Mouse (Mus musculus) kidney, adult 2 months (tissue): ENCODE measurements around the gene Nprl2. TPM values are rescaled to one million over a fixed set of nuclear protein-coding genes. Genes with fewer than 3 reads are reported as not detected.

ENCODE experiments used
- DNase-seq: peaks from one replicate; pipeline ENCODE4 v3.0.0; 2021
- H3K27ac ChIP-seq: fragments of 200-500 bp; 2 replicates; pipeline ENCODE4 v1.5.1; 2012; ENCODE audit warnings: low read depth, low read length, control low read depth, inconsistent platforms; ENCODE audit not compliant: insufficient read depth
- H3K27me3 ChIP-seq: fragments of 200-500 bp; replicated peaks from 2 replicates; pipeline ENCODE4 v1.6.1; 2012; ENCODE audit warnings: mild to moderate bottlenecking, moderate library complexity, low read length, inconsistent platforms; ENCODE audit not compliant: control insufficient read depth, insufficient read depth
- H3K36me3 ChIP-seq: fragments of 200-500 bp; 2 replicates; pipeline ENCODE4 v1.6.1; 2012; ENCODE audit warnings: mild to moderate bottlenecking, moderate library complexity, low read length, inconsistent platforms; ENCODE audit not compliant: control insufficient read depth, insufficient read depth
- H3K4me1 ChIP-seq: fragments of 200-500 bp; 2 replicates; pipeline ENCODE4 v1.6.1; 2011; ENCODE audit warnings: low read length; ENCODE audit not compliant: control insufficient read depth, insufficient read depth
- H3K4me3 ChIP-seq: fragments of 200-500 bp; 2 replicates; pipeline ENCODE4 v1.5.1; 2011; ENCODE audit warnings: mild to moderate bottlenecking, low read depth, low read length, control low read depth; ENCODE audit not compliant: insufficient read depth
- CTCF ChIP-seq: fragments of 200-500 bp; conservative IDR thresholded peaks from 2 replicates; pipeline ENCODE4 v1.5.1; 2011; ENCODE audit warnings: low read depth, mild to moderate bottlenecking, control low read depth, low read length, moderate library complexity, mixed read lengths; ENCODE audit not compliant: insufficient read depth, insufficient read length
- POLR2A ChIP-seq: fragments of 200-500 bp; IDR thresholded peaks from one replicate; pipeline ENCODE4 v1.6.1; 2011; ENCODE audit warnings: low read depth, low read length, control low read depth
- WGBS: fragments of 180-500 bp; shearing (Covaris S2); methylation state at CpG from one replicate; pipeline ENCODE4 v1.1.7; 2018; 5-methylcytosine and 5-hydroxymethylcytosine counted together
- polyA plus RNA-seq: library from polyadenylated mRNA; depleted of rRNA; stranded (reverse); fragments of >200 nt; gene quantifications from 2 replicates; pipeline ENCODE4 v1.2.3, GENCODE M21; 2012; rRNA removed

Gene Nprl2
- polyA plus RNA-seq, 1 experiment, result 61.5 TPM

GRCm38 (mm10) chr9:107590773-107591060 lies 48.7 kb downstream of the Nprl2 start:
- H3K27ac ChIP-seq, result peak overlapping the region; percentile 63
- no peaks in the 10 kb centered on the region for H3K36me3 ChIP-seq
- 53% methylated on average over 6 of the region's 6 CpGs for WGBS
- peak overlapping the region; percentile 9; the same call in 1 of the 2 replicates for H3K4me3 ChIP-seq
- TF ChIP-seq CTCF (no peak), POLR2A (no peak)
- peak; percentile 90 for DNase-seq
- H3K27me3 ChIP-seq, result no peaks in the 10 kb centered on the region
- H3K4me1 ChIP-seq, result peaks cover 30% of the 10 kb centered on the region

- H3K27me3 ChIP-seq, result no peaks in the 10 kb centered on the region
- TF ChIP-seq POLR2A (no peak), CTCF (no peak)
- peak overlapping the region; percentile 65 for H3K27ac ChIP-seq
- peak; percentile 93 for DNase-seq
- no peaks in the 10 kb centered on the region for H3K36me3 ChIP-seq
- 76% methylated on average over 11 of the region's 11 CpGs for WGBS
- peaks cover 40% of the 10 kb centered on the region for H3K4me1 ChIP-seq
- no peak overlapping the region for H3K4me3 ChIP-seq
These were observed 51.3 kb downstream of the Nprl2 start for GRCm38 (mm10) chr9:107593101-107593976.

GRCm38 (mm10) chr9:107594281-107595062 lies 52.4 kb downstream of the Nprl2 start:
- H3K4me3 ChIP-seq, result no peak overlapping the region
- 56% methylated on average over 8 of the region's 8 CpGs for WGBS
- peak; percentile 63 for DNase-seq
- peak overlapping the region; percentile 14; the same call in 1 of the 2 replicates for H3K27ac ChIP-seq
- H3K27me3 ChIP-seq, result no peaks in the 10 kb centered on the region
- TF ChIP-seq CTCF (no peak), POLR2A (no peak)
- no peaks in the 10 kb centered on the region for H3K36me3 ChIP-seq
- H3K4me1 ChIP-seq, result peaks cover 38% of the 10 kb centered on the region

Other genes starting within 250 kb of the Nprl2 start
- 49.7 and 69.1 TPM in 2 replicates for gene Cish, start 246.2 kb upstream of the Nprl2 start, polyA plus RNA-seq
- 35.0 and 42.1 TPM in 2 replicates for gene Hemk1, start 203.9 kb upstream of the Nprl2 start, polyA plus RNA-seq
- 6.1 and 7.4 TPM in 2 replicates for gene 6430571L13Rik, start 201.6 kb upstream of the Nprl2 start, polyA plus RNA-seq
- gene Cacna2d2, start 142.6 kb upstream of the Nprl2 start, polyA plus RNA-seq, result 0.48 and 0.62 TPM in 2 replicates
- 52.1 and 63.6 TPM in 2 replicates for gene Tmem115, start 8.3 kb upstream of the Nprl2 start, polyA plus RNA-seq
- 62.6 and 77.4 TPM in 2 replicates for gene Cyb561d2, start within 50 bp of the Nprl2 start, polyA plus RNA-seq
- 52.6 and 52.9 TPM in 2 replicates for gene Zmynd10, start 5.1 kb downstream of the Nprl2 start, polyA plus RNA-seq
- gene Rassf1, start 9.3 kb downstream of the Nprl2 start, polyA plus RNA-seq, result 23.0 and 24.0 TPM in 2 replicates
- 82.5 and 93.8 TPM in 2 replicates for gene Tusc2, start 21.0 kb downstream of the Nprl2 start, polyA plus RNA-seq
- 103 and 155 TPM in 2 replicates for gene Hyal2, start 25.7 kb downstream of the Nprl2 start, polyA plus RNA-seq
- 8.1 and 9.4 TPM in 2 replicates for gene Hyal1, start 34.7 kb downstream of the Nprl2 start, polyA plus RNA-seq
- gene Naa80, start 36.7 kb downstream of the Nprl2 start, polyA plus RNA-seq, result 43.0 and 62.8 TPM in 2 replicates
- gene Hyal3, start 38.6 kb downstream of the Nprl2 start, polyA plus RNA-seq, result 1.6 and 2.1 TPM in 2 replicates
- 50.5 and 57.8 TPM in 2 replicates for gene Ifrd2, start 45.4 kb downstream of the Nprl2 start, polyA plus RNA-seq
- 63.3 and 78.8 TPM in 2 replicates for gene Sema3b, start 67.0 kb downstream of the Nprl2 start, polyA plus RNA-seq
- 356 and 366 TPM in 2 replicates for gene Gnai2, start 93.1 kb downstream of the Nprl2 start, polyA plus RNA-seq
- 77.9 and 139 TPM in 2 replicates for gene Slc38a3, start 127.3 kb downstream of the Nprl2 start, polyA plus RNA-seq
- gene Gnat1, start 137.5 kb downstream of the Nprl2 start, polyA plus RNA-seq, result 0.09 and 0.22 TPM in 2 replicates
- 39.1 and 45.5 TPM in 2 replicates for gene Sema3f, start 168.2 kb downstream of the Nprl2 start, polyA plus RNA-seq
- gene Rbm5, start 228.8 kb downstream of the Nprl2 start, polyA plus RNA-seq, result 43.8 and 51.5 TPM in 2 replicates